Mouse (Mus musculus) liver, embryonic 13.5 days (tissue): ENCODE measurements around the gene Smyd3. TPM values are rescaled to one million over a fixed set of nuclear protein-coding genes. Genes with fewer than 3 reads are reported as not detected.

Experiments
- ATAC-seq: fragments of 200-750 bp; cut with Nextera tagmentation; 2 replicates; pipeline ENCODE4 v1.8.0; 2017; ENCODE audit warnings: low read depth, mild to moderate bottlenecking, moderate number of reproducible peaks, moderate library complexity
- DNase-seq: peaks from one replicate; pipeline ENCODE4 v3.0.0; 2022
- H3K27ac ChIP-seq: fragments of 300-500 bp; sonication (generic); 2 replicates; pipeline ENCODE4 v1.5.1; 2015; ENCODE audit warnings: moderate library complexity, mild to moderate bottlenecking, inconsistent platforms
- H3K27me3 ChIP-seq: fragments of 300-500 bp; sonication (generic); 2 replicates; pipeline ENCODE4 v1.6.1; 2015; ENCODE audit warnings: mild to moderate bottlenecking, inconsistent platforms
- H3K36me3 ChIP-seq: fragments of 300-500 bp; sonication (generic); 2 replicates; pipeline ENCODE4 v1.6.1; 2015; ENCODE audit warnings: mild to moderate bottlenecking, inconsistent platforms
- H3K4me1 ChIP-seq: fragments of 300-500 bp; sonication (generic); replicated peaks from 2 replicates; pipeline ENCODE4 v1.6.1; 2015; ENCODE audit warnings: inconsistent platforms
- H3K4me2 ChIP-seq: fragments of 300-500 bp; sonication (generic); 2 replicates; pipeline ENCODE4 v1.6.1; 2015; ENCODE audit warnings: inconsistent platforms, mild to moderate bottlenecking, moderate library complexity
- H3K4me3 ChIP-seq: fragments of 300-500 bp; sonication (generic); replicated peaks from 2 replicates; pipeline ENCODE4 v1.5.1; 2015; ENCODE audit warnings: mild to moderate bottlenecking, inconsistent platforms
- H3K9ac ChIP-seq: fragments of 300-500 bp; sonication (generic); 2 replicates; pipeline ENCODE4 v1.6.1; 2015; ENCODE audit warnings: mild to moderate bottlenecking, inconsistent platforms
- H3K9me3 ChIP-seq: fragments of 300-500 bp; sonication (generic); replicated peaks from 2 replicates; pipeline ENCODE4 v1.6.1; 2016; ENCODE audit warnings: inconsistent platforms
- WGBS: fragments of 180-500 bp; shearing (Covaris S2); methylation state at CpG from one replicate; pipeline ENCODE4 v1.1.7; 2015; ENCODE audit not compliant: insufficient replicate concordance; 5-methylcytosine and 5-hydroxymethylcytosine counted together
- polyA plus RNA-seq: library from polyadenylated mRNA; unstranded; fragments of >200 nt; fragmentation: Nextera tagmentation; extraction: Ambion mirVana; gene quantifications from 2 replicates; pipeline ENCODE4 v1.2.1, GENCODE M21; 2015

The Smyd3 gene
- polyA plus RNA-seq, 1 experiment from 2014 or later = 6.6 TPM

GRCm38 (mm10) chr1:179052545-179053180, 465.2 kb downstream of the Smyd3 start:
- H3K9me3 ChIP-seq = no peaks in the 10 kb centered on the region
- H3K4me3 ChIP-seq = no peak overlapping the region
- no peak overlapping the region for H3K9ac ChIP-seq
- no peak for DNase-seq
- no peaks in the 10 kb centered on the region for H3K36me3 ChIP-seq
- ATAC-seq = no peak
- no peaks in the 10 kb centered on the region for H3K27me3 ChIP-seq
- no peak overlapping the region for H3K27ac ChIP-seq
- no peak overlapping the region for H3K4me2 ChIP-seq
- 76% methylated on average over 6 of the region's 6 CpGs for WGBS
- peaks cover 22% of the 10 kb centered on the region for H3K4me1 ChIP-seq

- Histone ChIP-seq H3K4me2 (no peak overlapping the region), H3K9ac (no peak overlapping the region), H3K27ac (no peak overlapping the region), H3K36me3 (no peaks in the 10 kb centered on the region), H3K9me3 (no peaks in the 10 kb centered on the region), H3K27me3 (no peaks in the 10 kb centered on the region), H3K4me3 (no peak overlapping the region), H3K4me1 (no peaks in the 10 kb centered on the region)
- ATAC-seq (no peak), DNase-seq (no peak)
- WGBS = 82% methylated on average over 13 of the region's 13 CpGs
Measured at GRCm38 (mm10) chr1:179047931-179048596, 469.8 kb downstream of the Smyd3 start.

- 58% methylated on average over 17 of the region's 17 CpGs for WGBS
- Histone ChIP-seq H3K27ac (no peak overlapping the region), H3K4me3 (no peak overlapping the region), H3K36me3 (no peaks in the 10 kb centered on the region), H3K27me3 (no peaks in the 10 kb centered on the region), H3K4me2 (no peak overlapping the region), H3K9me3 (no peaks in the 10 kb centered on the region), H3K9ac (no peak overlapping the region), H3K4me1 (no peaks in the 10 kb centered on the region; the same call in 1 of the 2 replicates)
- no peak for DNase-seq
- ATAC-seq = peak; percentile 24; the same call in 1 of the 2 replicates
Measured at GRCm38 (mm10) chr1:179045856-179046714, 471.8 kb downstream of the Smyd3 start.

GRCm38 (mm10) chr1:179044165-179044564, 473.7 kb downstream of the Smyd3 start:
- H3K4me3 ChIP-seq = no peak overlapping the region
- no peaks in the 10 kb centered on the region for H3K27me3 ChIP-seq
- DNase-seq (no peak), ATAC-seq (no peak)
- no peaks in the 10 kb centered on the region for H3K36me3 ChIP-seq
- no peak overlapping the region for H3K4me2 ChIP-seq
- no peak overlapping the region for H3K27ac ChIP-seq
- no peaks in the 10 kb centered on the region; the same call in 1 of the 2 replicates for H3K4me1 ChIP-seq
- 82% methylated on average over 5 of the region's 5 CpGs for WGBS
- no peaks in the 10 kb centered on the region for H3K9me3 ChIP-seq
- no peak overlapping the region for H3K9ac ChIP-seq

GRCm38 (mm10) chr1:179043644-179044043, 474.2 kb downstream of the Smyd3 start:
- no peak overlapping the region for H3K4me2 ChIP-seq
- H3K4me3 ChIP-seq = no peak overlapping the region
- DNase-seq (no peak), ATAC-seq (no peak)
- no peaks in the 10 kb centered on the region; the same call in 1 of the 2 replicates for H3K4me1 ChIP-seq
- 75% methylated on average over 12 of the region's 12 CpGs for WGBS
- H3K27ac ChIP-seq = no peak overlapping the region
- H3K9ac ChIP-seq = no peak overlapping the region
- H3K9me3 ChIP-seq = no peaks in the 10 kb centered on the region
- H3K36me3 ChIP-seq = no peaks in the 10 kb centered on the region
- H3K27me3 ChIP-seq = no peaks in the 10 kb centered on the region

- Histone ChIP-seq H3K27ac (no peak overlapping the region), H3K4me2 (no peak overlapping the region), H3K9me3 (no peaks in the 10 kb centered on the region), H3K9ac (no peak overlapping the region), H3K27me3 (no peaks in the 10 kb centered on the region), H3K36me3 (no peaks in the 10 kb centered on the region), H3K4me1 (no peaks in the 10 kb centered on the region; the same call in 1 of the 2 replicates), H3K4me3 (no peak overlapping the region)
- DNase-seq (no peak), ATAC-seq (no peak)
- 73% methylated on average over 8 of the region's 8 CpGs for WGBS
Measured at GRCm38 (mm10) chr1:179041905-179042337, 475.9 kb downstream of the Smyd3 start.

GRCm38 (mm10) chr1:179041231-179041904, 476.5 kb downstream of the Smyd3 start:
- Histone ChIP-seq H3K4me1 (no peaks in the 10 kb centered on the region; the same call in 1 of the 2 replicates), H3K9ac (no peak overlapping the region), H3K4me2 (no peak overlapping the region), H3K27ac (no peak overlapping the region), H3K36me3 (no peaks in the 10 kb centered on the region), H3K27me3 (no peaks in the 10 kb centered on the region), H3K4me3 (no peak overlapping the region), H3K9me3 (no peaks in the 10 kb centered on the region)
- DNase-seq (no peak), ATAC-seq (no peak)
- WGBS = 78% methylated on average over 14 of the region's 14 CpGs

GRCm38 (mm10) chr1:179038801-179039200, 479.0 kb downstream of the Smyd3 start:
- H3K4me2 ChIP-seq = no peak overlapping the region
- H3K4me1 ChIP-seq = no peaks in the 10 kb centered on the region; the same call in 1 of the 2 replicates
- H3K4me3 ChIP-seq = no peak overlapping the region
- DNase-seq (no peak), ATAC-seq (no peak)
- H3K27me3 ChIP-seq = no peaks in the 10 kb centered on the region
- no peaks in the 10 kb centered on the region for H3K36me3 ChIP-seq
- no peak overlapping the region for H3K9ac ChIP-seq
- H3K27ac ChIP-seq = no peak overlapping the region
- 76% methylated on average over 4 of the region's 4 CpGs for WGBS
- H3K9me3 ChIP-seq = no peaks in the 10 kb centered on the region

GRCm38 (mm10) chr1:179032947-179033346, 484.9 kb downstream of the Smyd3 start:
- DNase-seq = no peak
- WGBS = 73% methylated on average over 2 of the region's 2 CpGs
- Histone ChIP-seq H3K9me3 (no peaks in the 10 kb centered on the region), H3K4me3 (no peak overlapping the region), H3K9ac (no peak overlapping the region), H3K36me3 (no peaks in the 10 kb centered on the region), H3K27me3 (no peaks in the 10 kb centered on the region), H3K4me1 (no peaks in the 10 kb centered on the region), H3K4me2 (no peak overlapping the region), H3K27ac (no peak overlapping the region)
- ATAC-seq = no peak

- Histone ChIP-seq H3K4me1 (no peaks in the 10 kb centered on the region), H3K9ac (no peak overlapping the region), H3K27me3 (no peaks in the 10 kb centered on the region), H3K4me2 (no peak overlapping the region), H3K27ac (no peak overlapping the region), H3K36me3 (no peaks in the 10 kb centered on the region), H3K9me3 (no peaks in the 10 kb centered on the region), H3K4me3 (no peak overlapping the region)
- DNase-seq = no peak
- WGBS = 80% methylated on average over 5 of the region's 5 CpGs
- ATAC-seq = no peak
Measured at GRCm38 (mm10) chr1:179031581-179031980, 486.3 kb downstream of the Smyd3 start.

- no peak overlapping the region for H3K4me3 ChIP-seq
- no peak overlapping the region for H3K27ac ChIP-seq
- no peaks in the 10 kb centered on the region for H3K36me3 ChIP-seq
- H3K4me2 ChIP-seq = no peak overlapping the region
- no peaks in the 10 kb centered on the region for H3K9me3 ChIP-seq
- DNase-seq = no peak
- H3K9ac ChIP-seq = no peak overlapping the region
- 61% methylated on average over 4 of the region's 4 CpGs for WGBS
- no peaks in the 10 kb centered on the region for H3K27me3 ChIP-seq
- no peak for ATAC-seq
- no peaks in the 10 kb centered on the region for H3K4me1 ChIP-seq
Measured at GRCm38 (mm10) chr1:179026614-179027013, 491.2 kb downstream of the Smyd3 start.
